Mouse (Mus musculus) forebrain, embryonic 11.5 days (tissue): ENCODE results near the gene Atp2a2. TPM values are rescaled to one million over a fixed set of nuclear protein-coding genes. Genes with fewer than 3 reads are reported as not detected.

Experiments
- ATAC-seq: fragments of 200-750 bp; cut with Nextera tagmentation; replicated peaks from 2 replicates; pipeline ENCODE4 v1.8.0; 2017; ENCODE audit warnings: moderate TSS enrichment; ENCODE audit not compliant: low FRiP score
- DNase-seq: peaks from one replicate; pipeline ENCODE4 v3.0.0-alpha.2; 2017; ENCODE audit warnings: low spot score
- H3K27ac ChIP-seq: fragments of 300-500 bp; sonication (generic); 2 replicates; pipeline ENCODE4 v1.5.1; 2014; ENCODE audit warnings: low read depth, low read length
- H3K27me3 ChIP-seq: fragments of 300-500 bp; sonication (generic); 2 replicates; pipeline ENCODE4 v1.6.1; 2014; ENCODE audit warnings: mild to moderate bottlenecking, low read length, mixed read lengths; ENCODE audit not compliant: control insufficient read depth, insufficient read depth
- H3K36me3 ChIP-seq: fragments of 300-500 bp; sonication (generic); 2 replicates; pipeline ENCODE4 v1.6.1; 2014; ENCODE audit warnings: mild to moderate bottlenecking, low read length, moderate library complexity, mixed read lengths; ENCODE audit not compliant: control insufficient read depth, insufficient read depth
- H3K4me1 ChIP-seq: fragments of 300-500 bp; sonication (generic); replicated peaks from 2 replicates; pipeline ENCODE4 v1.6.1; 2014; ENCODE audit warnings: low read length, mixed read lengths; ENCODE audit not compliant: control insufficient read depth, insufficient read depth
- H3K4me2 ChIP-seq: fragments of 300-500 bp; sonication (generic); 2 replicates; pipeline ENCODE4 v1.6.1; 2014; ENCODE audit warnings: low read depth, mild to moderate bottlenecking, low read length, moderate library complexity, mixed read lengths; ENCODE audit not compliant: severe bottlenecking
- H3K4me3 ChIP-seq: fragments of 300-500 bp; sonication (generic); 2 replicates; pipeline ENCODE4 v1.5.1; 2014; ENCODE audit warnings: low read depth, low read length
- H3K9ac ChIP-seq: fragments of 300-500 bp; sonication (generic); 2 replicates; pipeline ENCODE4 v1.6.1; 2014; ENCODE audit warnings: low read length
- H3K9me3 ChIP-seq: fragments of 300-500 bp; sonication (generic); 2 replicates; pipeline ENCODE4 v1.6.1; 2016; ENCODE audit warnings: low read length, mixed read lengths; ENCODE audit not compliant: control insufficient read depth
- WGBS: fragments of 180-500 bp; shearing (Covaris S2); extraction: QIAGEN DNeasy Blood & Tissue Kit; methylation state at CpG from one replicate; pipeline ENCODE4 v1.1.7; 2014; 5-methylcytosine and 5-hydroxymethylcytosine counted together
- polyA plus RNA-seq: library from polyadenylated mRNA; unstranded; fragments of >200 nt; fragmentation: Nextera tagmentation; extraction: Ambion mirVana; gene quantifications from 2 replicates; pipeline ENCODE4 v1.2.1, GENCODE M21; 2014

Gene Atp2a2
- polyA plus RNA-seq, 1 experiment from 2014 or later = 60.6 TPM

DNA sequence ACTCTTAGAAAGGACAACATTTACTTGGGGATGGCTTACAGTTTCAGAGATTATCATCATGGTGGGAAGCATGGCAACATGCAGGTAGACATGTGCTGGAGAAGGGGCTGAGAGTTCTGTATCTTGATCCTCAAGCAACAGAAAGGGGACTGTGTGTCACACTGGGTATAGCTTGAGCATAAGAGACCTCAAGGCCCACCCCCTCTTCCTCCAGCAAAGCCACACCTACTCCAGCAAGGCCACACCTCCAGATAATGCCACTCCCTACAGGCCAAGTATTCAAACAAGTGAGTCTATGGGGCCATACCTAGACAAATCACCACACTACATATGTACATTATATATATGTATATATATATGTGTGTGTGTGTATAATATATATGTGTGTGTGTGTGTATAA lies 5.4 kb upstream of the Atp2a2 start:
- no peak overlapping the region for H3K9ac ChIP-seq
- H3K4me2 ChIP-seq = no peak overlapping the region
- ATAC-seq = no peak
- peaks cover 2% of the 10 kb centered on the region; the same call in 1 of the 2 replicates for H3K4me1 ChIP-seq
- no peaks in the 10 kb centered on the region for H3K27me3 ChIP-seq
- DNase-seq = no peak
- no peak overlapping the region for H3K27ac ChIP-seq
- no peaks in the 10 kb centered on the region for H3K36me3 ChIP-seq
- H3K9me3 ChIP-seq = no peaks in the 10 kb centered on the region
- no peak overlapping the region for H3K4me3 ChIP-seq

DNA sequence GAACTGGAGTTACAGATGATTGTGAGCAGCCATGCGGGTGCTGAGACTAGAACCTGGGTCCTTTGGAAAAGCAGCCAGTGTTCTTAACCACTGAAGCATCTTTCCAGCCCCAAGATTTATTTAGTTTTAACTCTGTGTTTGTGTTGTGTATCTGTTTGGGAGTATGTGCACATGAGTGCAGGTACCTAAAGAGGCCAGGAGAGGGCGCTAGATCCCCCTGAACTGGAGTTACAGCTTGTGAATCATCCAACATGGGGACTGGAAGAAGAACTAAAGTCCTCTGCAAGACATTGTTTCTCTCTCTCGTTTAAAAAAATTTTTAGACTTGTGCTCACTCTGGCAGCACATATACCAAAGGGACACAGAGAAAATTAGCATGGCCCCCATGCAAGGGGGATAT lies 4.4 kb upstream of the Atp2a2 start:
- no peak for ATAC-seq
- no peak overlapping the region for H3K4me3 ChIP-seq
- H3K9me3 ChIP-seq = no peaks in the 10 kb centered on the region
- H3K9ac ChIP-seq = no peak overlapping the region
- H3K4me1 ChIP-seq = peaks cover 2% of the 10 kb centered on the region; the same call in 1 of the 2 replicates
- 85% methylated on average over 3 of the region's 3 CpGs for whole genome bisulfite sequencing
- H3K27ac ChIP-seq = no peak overlapping the region
- H3K36me3 ChIP-seq = no peaks in the 10 kb centered on the region
- no peaks in the 10 kb centered on the region for H3K27me3 ChIP-seq
- no peak for DNase-seq
- no peak overlapping the region for H3K4me2 ChIP-seq

DNA sequence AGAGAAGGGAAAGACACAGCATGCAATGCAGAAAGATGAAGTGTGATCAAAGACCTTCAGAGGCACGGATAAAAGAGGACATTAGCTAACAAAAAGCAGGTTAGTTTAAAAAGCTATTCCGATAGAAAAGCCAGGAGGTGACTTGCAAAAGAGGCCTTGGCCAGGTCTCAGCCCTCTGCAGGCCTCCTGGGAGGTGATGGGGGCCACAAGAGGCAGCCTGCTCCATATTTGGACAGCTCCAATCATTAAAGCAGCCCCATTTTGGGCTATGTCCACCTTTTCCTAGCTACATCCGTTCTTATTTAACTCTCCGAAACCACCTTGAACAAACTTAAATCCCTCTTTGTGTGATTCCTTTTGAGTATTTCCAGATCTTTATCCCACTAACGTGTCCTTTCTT lies 3.5 kb upstream of the Atp2a2 start:
- Histone ChIP-seq H3K4me2 (no peak overlapping the region), H3K27ac (no peak overlapping the region), H3K9ac (no peak overlapping the region), H3K9me3 (no peaks in the 10 kb centered on the region), H3K27me3 (no peaks in the 10 kb centered on the region), H3K4me3 (no peak overlapping the region), H3K4me1 (peaks cover 2% of the 10 kb centered on the region; the same call in 1 of the 2 replicates), H3K36me3 (no peaks in the 10 kb centered on the region)
- no peak for DNase-seq
- ATAC-seq = no peak
- 80% methylated on average over 5 of the region's 5 CpGs for WGBS

DNA sequence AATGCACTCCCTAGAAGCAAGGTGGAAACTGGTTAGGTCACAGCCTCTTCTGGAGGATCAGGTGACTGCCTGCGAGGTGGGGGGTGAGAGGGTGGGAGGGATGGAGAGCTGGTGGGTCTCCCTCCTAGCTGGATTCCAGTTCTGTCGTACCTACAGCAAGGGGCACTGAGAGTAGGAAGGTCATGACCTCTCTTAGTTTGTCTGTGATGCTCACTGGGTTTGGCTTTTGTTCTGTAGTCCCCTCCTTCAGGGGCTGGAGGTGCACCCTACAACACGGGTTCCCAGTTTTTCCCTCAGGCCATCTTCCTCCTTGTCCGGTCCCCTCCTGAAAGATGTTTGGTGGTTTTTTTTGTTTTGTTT lies 1.7 kb upstream of the Atp2a2 start:
- Histone ChIP-seq H3K9ac (no peak overlapping the region), H3K36me3 (no peaks in the 10 kb centered on the region), H3K27me3 (no peaks in the 10 kb centered on the region), H3K4me1 (peaks cover 2% of the 10 kb centered on the region; the same call in 1 of the 2 replicates), H3K9me3 (no peaks in the 10 kb centered on the region), H3K4me3 (no peak overlapping the region), H3K27ac (no peak overlapping the region), H3K4me2 (no peak overlapping the region)
- WGBS = 28% methylated on average over 4 of the region's 4 CpGs
- DNase-seq (no peak), ATAC-seq (no peak)

DNA sequence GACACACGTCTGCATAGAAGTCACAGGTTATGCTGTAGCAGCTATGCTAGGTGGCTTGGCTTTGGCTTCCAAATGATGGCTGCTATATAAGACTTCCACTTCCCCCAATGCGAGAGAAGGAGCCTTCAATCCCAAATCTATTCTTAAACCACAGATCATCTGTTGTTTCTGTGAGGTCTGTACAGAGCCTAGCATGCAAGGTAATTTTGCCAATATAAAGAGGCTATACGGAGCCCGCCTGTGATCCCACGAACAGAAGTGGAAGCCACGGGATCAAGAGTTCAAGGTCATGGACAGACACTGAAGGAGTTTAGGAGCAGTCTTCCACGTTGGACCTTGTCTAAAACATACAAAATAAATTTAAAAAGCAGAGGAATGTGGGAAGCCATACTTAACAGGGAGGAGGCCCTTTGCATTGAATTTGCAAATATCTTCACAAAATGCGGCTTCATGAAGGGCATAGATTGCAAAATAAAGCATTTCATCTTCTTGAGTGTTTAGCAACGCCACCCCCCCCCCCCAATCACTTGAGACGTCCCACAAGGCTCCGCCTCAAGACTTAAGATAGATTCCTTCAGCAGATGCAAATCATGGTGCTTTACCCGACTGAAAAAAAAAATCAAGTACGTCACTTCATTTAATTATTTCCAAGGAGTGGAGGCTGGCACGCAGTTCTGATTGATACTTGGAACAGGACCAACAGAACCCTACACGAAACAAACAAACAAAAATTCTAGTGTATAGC lies 1.2 kb upstream of the Atp2a2 start:
- Histone ChIP-seq H3K27ac (no peak overlapping the region), H3K4me1 (peaks cover 2% of the 10 kb centered on the region; the same call in 1 of the 2 replicates), H3K9me3 (no peaks in the 10 kb centered on the region), H3K27me3 (no peaks in the 10 kb centered on the region), H3K9ac (peak overlapping the region; percentile 84), H3K4me2 (peak overlapping the region; percentile 77), H3K4me3 (peak overlapping the region; percentile 96), H3K36me3 (no peaks in the 10 kb centered on the region)
- DNase-seq = no peak
- WGBS = 37% methylated on average over 15 of the region's 15 CpGs
- no peak for ATAC-seq

DNA sequence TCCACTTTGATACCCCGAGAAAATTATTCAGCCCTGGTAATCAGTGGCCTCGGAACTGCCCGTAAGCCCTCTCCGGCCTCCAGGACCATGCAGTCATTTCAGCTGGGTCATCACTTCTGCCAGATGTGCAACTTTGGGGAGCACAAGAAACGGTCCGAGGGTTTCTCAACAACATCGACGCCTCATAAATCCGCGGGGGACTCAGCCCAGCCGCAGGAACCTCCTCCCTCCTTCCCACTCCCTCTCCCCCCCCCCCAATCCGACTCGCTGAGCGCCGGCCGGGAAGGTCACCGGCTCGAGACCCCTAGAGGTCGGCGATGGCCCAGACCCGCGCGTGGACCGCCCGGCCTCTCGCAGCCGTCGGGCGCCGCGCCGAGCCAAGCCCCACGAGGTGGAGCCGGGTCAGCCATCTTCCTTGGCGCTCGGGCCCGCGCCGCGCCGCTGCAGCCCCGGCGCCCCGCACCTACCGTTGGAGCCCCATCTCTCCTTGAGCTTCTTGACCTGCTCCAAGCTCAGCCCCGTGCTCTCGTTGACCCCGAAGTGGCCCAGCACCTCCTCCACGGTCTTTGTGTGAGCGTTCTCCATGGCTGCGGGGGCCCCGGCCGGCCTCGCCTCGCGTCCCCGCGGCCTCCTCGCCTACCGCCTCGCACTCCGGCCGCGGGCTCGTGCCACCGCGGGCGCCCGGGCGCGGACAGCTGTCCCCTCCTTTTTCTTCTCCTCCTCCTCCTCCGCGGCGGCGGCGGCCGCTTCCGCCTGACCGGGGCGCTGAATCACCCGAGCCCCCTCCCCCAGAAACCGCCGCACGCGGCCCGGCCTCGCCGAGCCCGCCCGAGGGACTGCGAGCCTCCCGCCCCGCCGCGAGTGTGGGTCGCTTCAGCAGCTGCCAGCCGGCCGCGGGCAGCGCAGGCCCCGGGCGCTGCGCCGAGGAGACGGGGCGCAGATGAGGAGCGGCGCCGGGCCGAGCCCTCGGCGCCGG lies 636 bp downstream of the Atp2a2 start:
- no peaks in the 10 kb centered on the region for H3K27me3 ChIP-seq
- no peaks in the 10 kb centered on the region for H3K36me3 ChIP-seq
- peak overlapping the region; percentile 69 for H3K4me2 ChIP-seq
- DNase-seq (peak; percentile 80), ATAC-seq (peak; percentile 62)
- H3K9me3 ChIP-seq = no peaks in the 10 kb centered on the region
- peak overlapping the region; percentile 96 for H3K27ac ChIP-seq
- under 1% methylated on average over 106 of the region's 113 CpGs for WGBS
- H3K9ac ChIP-seq = peak overlapping the region; percentile 99
- peak overlapping the region; percentile 96 for H3K4me3 ChIP-seq
- H3K4me1 ChIP-seq = peaks cover 2% of the 10 kb centered on the region; the same call in 1 of the 2 replicates

DNA sequence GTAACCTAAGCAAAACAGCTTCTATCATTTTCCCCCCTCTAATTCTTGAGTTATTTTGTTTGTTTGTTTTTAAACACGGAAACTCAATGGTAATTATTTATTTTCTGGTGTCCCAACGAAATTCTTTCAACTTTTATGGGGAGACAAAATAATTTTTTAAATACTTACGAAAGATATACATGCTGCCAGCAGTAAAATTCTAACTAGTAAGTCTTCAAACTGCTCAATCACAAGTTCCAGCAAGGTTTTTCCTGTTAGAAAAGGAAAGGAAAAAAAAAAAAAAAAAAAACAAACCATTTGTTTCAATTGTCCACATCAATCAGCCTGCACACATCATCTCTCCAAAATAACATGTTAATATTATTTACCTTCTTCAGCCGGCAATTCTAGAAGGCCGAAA lies 1.5 kb downstream of the Atp2a2 start:
- no peak for ATAC-seq
- no peaks in the 10 kb centered on the region for H3K36me3 ChIP-seq
- H3K4me1 ChIP-seq = peaks cover 2% of the 10 kb centered on the region; the same call in 1 of the 2 replicates
- H3K27ac ChIP-seq = no peak overlapping the region
- 42% methylated on average over 5 of the region's 5 CpGs for WGBS
- peak overlapping the region; percentile 69 for H3K4me2 ChIP-seq
- no peak for DNase-seq
- peak overlapping the region; percentile 99 for H3K9ac ChIP-seq
- no peaks in the 10 kb centered on the region for H3K27me3 ChIP-seq
- no peaks in the 10 kb centered on the region for H3K9me3 ChIP-seq
- H3K4me3 ChIP-seq = peak overlapping the region; percentile 96

DNA sequence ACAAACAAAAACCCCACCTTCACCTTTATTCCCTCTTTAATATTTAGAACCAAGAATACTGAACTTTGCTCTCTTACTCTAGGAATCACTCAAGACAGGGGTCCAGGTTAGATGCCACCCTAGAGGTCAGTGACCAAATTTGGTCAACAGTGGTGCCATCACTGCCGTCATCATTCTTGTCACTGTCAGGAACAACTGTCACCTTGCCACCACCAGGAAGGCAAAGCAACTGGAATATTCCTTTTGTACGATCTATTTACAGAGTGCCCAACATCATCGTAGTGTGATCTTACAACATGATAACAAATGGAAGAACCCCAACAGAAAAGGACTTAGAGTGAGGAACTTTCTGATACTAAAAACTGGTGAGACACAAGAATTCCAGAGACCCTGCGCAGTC lies 1.9 kb downstream of the Atp2a2 start:
- H3K4me1 ChIP-seq = peaks cover 2% of the 10 kb centered on the region; the same call in 1 of the 2 replicates
- 66% methylated on average over 4 of the region's 4 CpGs for WGBS
- no peak overlapping the region for H3K9ac ChIP-seq

More for the DNA sequence above, 1.9 kb downstream of the Atp2a2 start:
- Histone ChIP-seq H3K9me3 (no peaks in the 10 kb centered on the region), H3K36me3 (no peaks in the 10 kb centered on the region), H3K4me3 (peak overlapping the region; percentile 96), H3K27ac (no peak overlapping the region), H3K27me3 (no peaks in the 10 kb centered on the region), H3K4me2 (peak overlapping the region; percentile 69)
- ATAC-seq = no peak
- no peak for DNase-seq
